Mouse (Mus musculus) heart, embryonic 15.5 days (tissue): ENCODE measurements at regions not wholly inside any gene's neighbourhood (a gene's known extent, or its start where the extent isn't known, plus 50 kb on each side); places are given as distances from the start of the nearest gene placed in this dataset.

ENCODE experiments used
- ATAC-seq: fragments of 200-750 bp; cut with Nextera tagmentation; replicated peaks from 2 replicates; pipeline ENCODE4 v1.8.0; 2017; ENCODE audit warnings: low read depth, moderate TSS enrichment; ENCODE audit not compliant: insufficient number of reproducible peaks, insufficient read depth, low FRiP score
- H3K27ac ChIP-seq: fragments of 300-500 bp; sonication (generic); 2 replicates; pipeline ENCODE4 v1.5.1; 2015; ENCODE audit warnings: mild to moderate bottlenecking, inconsistent platforms
- H3K27me3 ChIP-seq: fragments of 300-500 bp; sonication (generic); 2 replicates; pipeline ENCODE4 v1.6.1; 2015; ENCODE audit warnings: inconsistent platforms
- H3K36me3 ChIP-seq: fragments of 300-500 bp; sonication (generic); 2 replicates; pipeline ENCODE4 v1.6.1; 2015; ENCODE audit warnings: mild to moderate bottlenecking, inconsistent platforms
- H3K4me1 ChIP-seq: fragments of 300-500 bp; sonication (generic); replicated peaks from 2 replicates; pipeline ENCODE4 v1.6.1; 2015; ENCODE audit warnings: inconsistent platforms
- H3K4me2 ChIP-seq: fragments of 300-500 bp; sonication (generic); 2 replicates; pipeline ENCODE4 v1.6.1; 2015; ENCODE audit warnings: inconsistent platforms, mild to moderate bottlenecking, moderate library complexity
- H3K4me3 ChIP-seq: fragments of 300-500 bp; sonication (generic); 2 replicates; pipeline ENCODE4 v1.5.1; 2015; ENCODE audit warnings: mild to moderate bottlenecking, inconsistent platforms
- H3K9ac ChIP-seq: fragments of 300-500 bp; sonication (generic); 2 replicates; pipeline ENCODE4 v1.6.1; 2015; ENCODE audit warnings: mild to moderate bottlenecking, inconsistent platforms
- H3K9me3 ChIP-seq: fragments of 300-500 bp; sonication (generic); replicated peaks from 2 replicates; pipeline ENCODE4 v1.6.1; 2016; ENCODE audit warnings: inconsistent platforms
- WGBS: fragments of 180-500 bp; shearing (Covaris S2); methylation state at CpG from one replicate; pipeline ENCODE4 v1.1.7; 2015; ENCODE audit warnings: mixed read lengths; 5-methylcytosine and 5-hydroxymethylcytosine counted together

DNA sequence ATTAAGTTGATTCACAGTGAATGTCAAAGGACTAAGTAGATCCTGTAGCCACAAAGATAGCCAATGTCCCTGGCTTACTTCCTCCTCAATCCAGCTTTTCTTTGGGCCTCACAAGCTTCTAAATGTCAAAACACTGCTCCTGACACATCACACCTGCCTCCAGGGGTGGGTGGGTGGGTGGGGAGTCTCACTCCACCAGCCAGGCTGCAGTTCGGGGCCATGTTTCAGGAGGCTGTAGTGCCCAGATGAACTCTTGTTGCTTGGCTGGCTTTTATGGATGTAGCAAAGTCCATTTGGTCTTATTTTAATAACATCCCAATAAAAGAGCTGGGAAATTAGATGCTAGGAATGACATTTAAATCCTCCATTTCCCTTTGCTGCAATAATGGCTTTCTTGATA lies 94.5 kb upstream of the Nt5c1b start:
- 80% methylated on average over 1 of the region's 1 CpGs for WGBS
- H3K9me3 ChIP-seq, result no peaks in the 10 kb centered on the region
- no peak overlapping the region for H3K4me2 ChIP-seq
- no peaks in the 10 kb centered on the region for H3K4me1 ChIP-seq
- H3K27ac ChIP-seq, result no peak overlapping the region
- H3K36me3 ChIP-seq, result no peaks in the 10 kb centered on the region
- no peak overlapping the region for H3K9ac ChIP-seq
- no peak for ATAC-seq
- no peak overlapping the region for H3K4me3 ChIP-seq
- H3K27me3 ChIP-seq, result no peaks in the 10 kb centered on the region

DNA sequence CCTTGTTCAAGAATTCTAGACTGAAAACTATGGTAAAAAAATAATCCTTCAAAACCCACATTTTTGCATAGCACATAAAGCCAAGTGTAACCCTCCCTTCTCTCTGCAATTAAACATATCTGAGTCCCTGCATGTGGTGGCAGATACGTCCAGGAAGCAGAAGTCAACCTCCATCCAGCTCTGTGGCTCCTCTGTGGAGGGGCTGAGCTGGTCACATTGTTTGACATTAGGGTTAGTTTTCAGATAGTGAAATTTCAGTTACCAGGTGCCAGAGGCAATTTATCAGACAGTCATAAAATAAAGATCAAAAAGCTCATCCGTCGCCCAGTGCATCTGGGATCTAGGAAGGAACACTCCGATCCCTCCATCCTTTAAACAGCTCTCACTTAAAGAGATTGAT lies 77.1 kb upstream of the Nt5c1b start:
- 63% methylated on average over 4 of the region's 4 CpGs for WGBS
- ATAC-seq, result no peak
- H3K4me1 ChIP-seq, result no peaks in the 10 kb centered on the region
- H3K27ac ChIP-seq, result no peak overlapping the region
- H3K4me3 ChIP-seq, result no peak overlapping the region
- no peaks in the 10 kb centered on the region for H3K27me3 ChIP-seq
- no peaks in the 10 kb centered on the region for H3K36me3 ChIP-seq
- H3K4me2 ChIP-seq, result no peak overlapping the region
- H3K9ac ChIP-seq, result no peak overlapping the region
- no peaks in the 10 kb centered on the region for H3K9me3 ChIP-seq

DNA sequence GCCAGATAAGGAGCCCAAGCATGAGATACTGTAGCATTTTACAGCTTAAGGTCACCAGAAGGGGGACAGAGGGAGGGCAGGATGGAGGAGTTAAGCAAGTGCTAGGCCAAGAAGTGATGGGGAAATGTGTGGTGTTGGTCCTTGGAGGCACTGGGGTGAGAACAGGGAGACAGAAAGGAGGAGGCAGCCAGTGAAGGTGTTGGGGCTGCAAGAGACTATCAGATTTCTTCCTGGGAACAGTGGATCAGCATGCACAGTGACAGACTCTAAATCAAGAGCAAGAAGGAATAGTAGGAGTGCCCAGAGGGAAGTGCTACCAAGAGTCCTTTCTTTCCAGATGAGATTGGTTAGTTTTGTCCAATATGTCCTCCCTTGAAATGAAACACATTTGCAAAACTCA lies 63.8 kb upstream of the Nt5c1b start:
- Histone ChIP-seq H3K27ac (no peak overlapping the region), H3K9ac (no peak overlapping the region), H3K9me3 (no peaks in the 10 kb centered on the region), H3K27me3 (no peaks in the 10 kb centered on the region), H3K4me1 (no peaks in the 10 kb centered on the region), H3K36me3 (no peaks in the 10 kb centered on the region), H3K4me2 (no peak overlapping the region), H3K4me3 (no peak overlapping the region)
- ATAC-seq, result no peak
